Mouse (Mus musculus): Measurements from ENCODE around the gene Pde7b.

DNA sequence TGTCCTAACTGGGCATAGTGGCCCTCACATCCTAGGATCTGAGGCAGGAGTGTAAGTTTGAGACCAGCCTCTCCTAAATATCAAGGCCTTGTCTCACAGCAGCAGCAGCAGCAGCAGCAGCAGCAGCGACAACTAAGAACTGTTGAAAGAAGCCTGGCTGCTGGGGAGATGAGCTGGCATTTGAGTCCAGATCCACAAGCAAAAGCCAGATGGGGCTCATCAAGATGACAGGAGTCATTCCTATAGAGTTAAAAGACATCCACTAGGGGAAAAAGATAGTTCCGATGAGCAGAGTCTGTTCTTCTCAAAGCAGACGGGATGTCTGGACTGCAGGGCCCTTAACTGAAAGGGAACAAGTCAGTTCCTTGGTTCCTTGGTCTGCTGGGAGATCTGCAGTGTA, 316.5 kb downstream of the Pde7b start:
- 0 out of 2 replicates have a peak, but pooled peaks have one; percentile 5 for TF ChIP-seq CTCF (IDR thresholded peaks at IDR 0.05; ENCODE audit: low read depth)
- no peak for TF ChIP-seq EP300 (optimal IDR thresholded peaks at IDR 0.05)
